Mouse (Mus musculus) T-helper 17 cell (primary cell): Measurements from ENCODE around the gene Olfr568.

Source experiments
- in situ Hi-C, 2 experiments: fragments of 300-600 bp; cut with MboI, MseI; formaldehyde crosslinking; loops; 1 replicate in 1 of 2; 2 replicates in 1 of 2; pipeline ENCODE4 v1.15.1; 2025; ENCODE audit warnings: high pct_unique_total_duplicates in 2 of 2

Olfr568 gene

DNA sequence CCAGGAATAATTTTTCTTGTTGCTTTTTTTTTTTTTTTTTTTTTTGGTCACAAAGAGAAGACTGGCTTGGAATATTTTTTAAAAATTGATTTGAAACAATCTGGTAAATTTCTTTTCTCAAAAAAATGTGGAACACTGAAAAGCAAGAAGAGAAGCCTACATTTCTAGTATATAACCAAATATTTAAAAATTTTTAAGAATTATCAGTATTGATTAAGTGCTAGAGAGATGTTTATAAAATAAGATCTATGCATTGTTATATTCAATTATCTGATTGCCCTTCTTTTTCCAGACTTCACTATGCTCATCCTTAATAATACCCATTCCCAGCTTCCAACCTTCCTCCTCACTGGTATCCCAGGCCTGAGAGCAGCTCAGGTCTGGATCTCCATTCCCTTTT lies at the start of gene Olfr568:
TSS of gene Olfr568 (plus strand) at position 301 of the 400 bp plus-strand sequence.
- in situ Hi-C loops, result no loop called here

- in situ Hi-C loops, result no loop called here
Observed at GRCm38 (mm10) chr7:102855807-102856206, 21.1 kb upstream of the Olfr568 start.

DNA sequence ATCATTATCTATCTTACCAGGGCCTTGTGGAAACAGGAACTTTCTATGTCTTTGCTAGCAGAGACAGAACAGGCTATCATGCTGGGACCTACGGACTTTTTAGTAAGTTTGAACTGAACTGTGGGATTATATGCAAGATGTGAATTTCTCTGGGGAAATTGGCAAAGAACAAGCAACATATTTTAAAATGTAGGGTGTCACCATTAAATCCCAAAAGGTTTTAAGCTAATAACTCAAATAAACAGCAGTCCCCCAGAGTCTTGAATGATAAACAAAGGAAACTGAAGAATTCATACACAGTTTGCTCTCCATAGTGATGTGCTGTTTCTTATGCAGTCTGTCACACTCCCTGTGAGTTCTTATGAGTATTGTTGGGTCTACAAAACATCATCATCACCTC lies 18.3 kb upstream of the Olfr568 start, which contains the start of gene Olfr566:
TSS of gene Olfr566 (minus strand) at position 101 of the 400 bp plus-strand sequence.
- in situ Hi-C loops, result no loop called here

DNA sequence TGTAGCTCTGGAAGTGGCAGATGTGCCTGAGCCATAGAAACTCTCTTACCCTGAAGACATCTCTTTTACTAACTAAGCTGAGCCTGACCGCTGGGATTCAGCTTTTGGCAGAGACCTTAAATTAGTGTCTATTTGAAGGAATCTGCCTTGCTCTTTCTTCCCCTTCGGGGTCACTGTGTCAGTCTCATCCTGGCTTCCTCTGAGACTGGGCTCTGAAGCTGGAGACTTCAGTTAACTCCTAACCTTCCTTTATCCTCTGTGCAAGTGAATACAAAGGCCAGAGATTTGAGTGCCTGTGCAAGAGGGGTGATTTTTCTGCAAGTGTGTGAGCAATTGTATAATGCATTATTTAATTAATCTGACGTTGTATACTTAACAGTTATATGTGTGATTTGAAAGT lies 13.9 kb downstream of the Olfr568 start, which contains the start of gene Olfr569:
TSS of gene Olfr569 (minus strand) at position 101 of the 400 bp plus-strand sequence.
- in situ Hi-C loops, result no loop called here

DNA sequence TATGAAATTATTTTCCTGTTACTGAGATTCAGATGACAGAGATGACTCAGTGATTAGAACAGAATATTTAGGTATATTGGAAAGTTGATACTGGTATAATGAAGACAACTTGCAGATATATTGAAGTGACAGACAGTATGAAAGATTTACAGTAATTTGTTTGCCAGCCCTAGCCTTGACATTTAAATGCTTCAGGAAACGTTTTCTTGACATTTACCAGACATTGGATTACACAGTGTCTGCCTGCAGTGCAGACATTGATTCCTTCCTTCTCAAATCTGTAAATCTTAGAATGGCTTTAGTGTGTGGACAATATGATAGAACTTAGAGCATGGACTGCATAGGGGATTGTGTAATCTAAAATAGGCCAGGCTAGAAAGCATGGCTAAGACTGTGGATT lies 38.3 kb downstream of the Olfr568 start:
- in situ Hi-C loops, result loop anchor here in 1 of 2 experiments (5.0 kb wide), 1 partner anchor 403 kb away; no protein-coding TSS in a partner anchor

DNA sequence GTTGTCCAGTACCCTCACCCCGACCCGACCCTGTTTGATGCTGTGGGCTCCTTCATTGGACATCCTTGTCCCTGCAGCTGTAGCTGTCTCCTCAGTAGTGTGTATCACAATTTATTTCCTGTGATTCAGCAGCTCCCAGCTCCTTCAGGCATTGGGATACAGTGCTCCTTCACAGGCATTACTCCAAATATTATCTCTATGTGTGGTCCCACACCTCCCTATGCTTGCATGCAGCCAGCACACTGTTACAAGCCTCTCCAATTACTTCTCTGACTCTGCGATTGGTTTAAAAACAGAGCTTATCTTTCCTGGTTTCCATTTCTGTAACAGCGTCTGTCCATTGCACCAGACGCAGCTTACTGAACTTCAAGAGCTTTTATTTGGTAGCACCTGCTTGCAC lies 39.5 kb downstream of the Olfr568 start:
- in situ Hi-C loops, result loop anchor here in 1 of 2 experiments (5.0 kb wide), 1 partner anchor 404 kb away; no protein-coding TSS in a partner anchor

DNA sequence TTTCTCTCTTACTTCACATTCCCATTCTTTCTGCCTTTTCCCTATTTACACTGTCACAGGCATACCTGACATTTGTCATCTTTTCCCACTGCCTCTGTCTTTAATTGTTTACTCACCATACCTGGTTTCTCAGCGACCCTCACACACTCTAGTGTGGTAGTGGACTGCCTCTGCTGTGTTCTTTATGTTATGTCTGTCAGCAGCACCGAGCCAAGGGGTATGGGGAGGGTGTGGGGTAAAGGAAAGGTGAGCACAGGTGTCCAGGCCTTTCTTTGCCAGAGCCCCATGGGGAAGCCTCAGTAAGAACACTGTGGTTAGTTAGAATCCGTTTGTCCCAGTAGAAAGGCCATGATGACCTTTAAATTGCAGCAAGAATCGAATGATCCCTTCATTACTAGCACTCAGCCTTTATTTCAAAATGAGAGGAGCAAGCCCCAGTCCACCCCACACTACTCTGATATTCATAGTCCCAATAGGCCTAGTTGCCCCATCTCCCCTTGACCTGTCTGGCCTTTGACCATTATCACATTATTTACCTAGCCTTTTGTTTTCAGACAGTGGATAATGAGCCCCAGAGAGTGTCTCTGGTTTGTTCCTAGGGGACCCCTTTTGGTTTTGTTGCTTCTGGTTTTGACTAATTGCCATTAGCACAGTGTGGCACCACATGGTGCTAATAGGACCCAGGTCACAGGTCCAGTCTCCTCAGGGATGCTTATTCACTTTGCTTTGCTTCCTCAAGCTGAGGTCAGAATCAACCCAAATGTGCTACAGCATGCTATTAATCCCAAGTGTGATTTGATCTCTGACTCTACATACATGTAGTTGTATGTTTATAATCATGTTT lies 40.3 kb downstream of the Olfr568 start, which contains the start of gene Olfr571:
TSS of gene Olfr571 (minus strand) at position 505 of the 844 bp plus-strand sequence.
- in situ Hi-C loops, result loop anchor here in 1 of 2 experiments (5.0 kb wide), 1 partner anchor 405 kb away; no protein-coding TSS in a partner anchor

GRCm38 (mm10) chr7:102919632-102920031 lies 42.7 kb downstream of the Olfr568 start:
- in situ Hi-C loops, result loop anchor here (5.0 to 10.0 kb wide), 4 partner anchors 215 to 412 kb away; partner anchors contain the start of genes Olfr556 (in 1 of the 2) and Olfr558 (in 1 of the 2)

DNA sequence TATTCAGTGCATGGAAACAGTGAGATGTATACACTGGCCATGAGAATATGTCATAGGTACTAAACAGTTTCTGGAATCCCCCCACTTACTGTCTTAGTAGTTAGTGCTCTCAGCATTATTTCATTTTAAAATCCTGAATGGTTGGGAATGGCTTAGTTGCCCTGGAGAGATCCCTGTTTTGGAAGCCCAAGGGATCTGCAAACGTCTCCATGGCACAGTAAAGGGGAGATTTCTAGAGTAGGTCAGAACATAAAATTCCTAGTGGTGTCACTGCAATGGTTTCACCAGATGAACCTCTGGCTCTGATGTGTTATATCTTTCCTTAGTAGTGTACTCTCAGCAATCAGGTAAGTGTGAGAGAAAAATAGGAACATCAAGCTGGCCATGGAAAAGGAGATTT lies 47.2 kb downstream of the Olfr568 start, which contains the start of gene Olfr572:
TSS of gene Olfr572 (plus strand) at position 301 of the 400 bp plus-strand sequence.
- in situ Hi-C loops, result loop anchor here (5.0 to 10.0 kb wide), 3 partner anchors 219 to 417 kb away; partner anchors contain the start of genes Olfr556 (in 1 of the 2) and Olfr558 (in 1 of the 2)

DNA sequence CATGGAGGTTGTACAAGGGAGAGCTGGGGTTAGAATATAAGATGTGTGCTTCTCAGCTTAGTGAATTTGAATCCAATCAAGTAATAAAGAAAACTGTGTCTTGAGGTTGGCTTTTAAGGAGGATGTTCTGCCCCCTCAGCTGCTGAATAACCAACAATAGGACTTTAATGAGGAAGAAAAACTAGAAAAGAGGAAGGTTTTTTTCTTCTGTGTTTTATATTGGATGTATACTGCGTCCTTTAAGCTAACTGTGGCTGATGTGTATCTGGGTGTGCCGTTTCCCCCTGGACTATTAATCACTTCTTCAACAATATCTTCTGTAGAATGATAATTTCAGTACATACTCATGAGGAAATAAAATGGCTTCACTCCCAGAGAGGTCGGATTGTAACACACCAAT lies 50.2 kb downstream of the Olfr568 start:
- in situ Hi-C loops, result loop anchor here (10.0 kb wide), 2 partner anchors 222 to 262 kb away; partner anchors contain the start of genes Olfr556 (in 1 of the 2) and Olfr558 (in 1 of the 2)
